Mouse (Mus musculus) G1E (cell line): ENCODE data around the gene Eomes.

Experiments used
- CTCF ChIP-seq: IDR thresholded peaks from 2 replicates; pipeline ENCODE4 v1.5.1; 2012; ENCODE audit warnings: low read depth, low read length, inconsistent platforms, mixed read lengths
- GATA1 ChIP-seq: IDR thresholded peaks from 2 replicates; pipeline ENCODE4 v1.6.1; 2012; ENCODE audit warnings: borderline replicate concordance, low read length, inconsistent platforms, mixed read lengths
- POLR2AphosphoS5 ChIP-seq: IDR thresholded peaks from 2 replicates; pipeline ENCODE4 v1.6.1; 2012; ENCODE audit warnings: low read depth, low read length, inconsistent platforms; ENCODE audit not compliant: insufficient replicate concordance

DNA sequence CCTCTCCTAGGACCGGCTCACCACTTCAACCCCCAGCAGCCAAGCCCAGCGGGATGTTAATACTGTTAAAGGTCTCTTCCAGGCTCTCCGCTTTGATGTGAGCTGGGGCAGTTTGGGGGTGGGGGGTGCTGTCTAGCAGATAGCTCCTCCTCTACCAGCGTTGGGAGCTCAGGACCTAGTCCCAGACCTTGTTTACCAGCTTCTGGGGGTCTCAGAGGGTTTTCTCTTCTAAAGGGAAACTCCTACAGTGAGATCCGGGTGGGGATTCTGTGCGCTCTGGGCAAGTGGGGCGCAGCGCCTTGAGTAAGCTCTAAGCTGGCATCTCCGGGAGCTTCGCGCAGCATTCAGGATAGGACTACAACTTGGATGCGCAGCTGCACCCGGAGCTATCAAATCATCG is 9.7 kb upstream of the Eomes start:
- TF ChIP-seq CTCF, result no peak
- TF ChIP-seq POLR2AphosphoS5, result no peak
- no peak for TF ChIP-seq GATA1
